Mouse (Mus musculus) fat pad, adult 2 months (tissue): ENCODE measurements around the gene Gnaq.
"Not testable (repeated sequence)": the region's sequence is repeated elsewhere in the genome, so short reads cannot be mapped to it uniquely, and the experiment has no call there.

Source experiments
- DNase-seq: peaks from one replicate; pipeline ENCODE4 v3.0.0-alpha.2; 2011; ENCODE audit warnings: low read depth, low spot score; ENCODE audit errors: extremely low read depth

Gene Gnaq

DNA sequence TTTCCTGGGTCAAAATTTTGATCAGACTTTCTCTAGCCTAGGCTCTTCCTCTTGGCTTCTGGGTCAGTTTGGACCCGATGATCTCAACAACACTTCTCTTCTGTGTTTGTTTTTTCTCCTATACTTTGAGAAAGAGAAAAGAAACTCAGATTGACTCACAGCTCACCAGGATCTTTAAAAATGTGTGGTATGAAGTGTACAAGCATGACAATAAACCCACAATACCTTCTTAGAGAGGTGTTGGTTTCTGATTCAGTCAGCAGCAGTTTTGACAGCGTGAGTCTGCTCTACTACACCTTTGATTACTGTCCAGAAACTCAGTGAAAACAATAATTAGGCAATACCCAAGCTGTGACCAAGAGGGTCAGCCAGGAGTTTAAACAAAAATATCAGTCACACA lies 122.7 kb downstream of the Gnaq start:
- DNase-seq = no peak

DNA sequence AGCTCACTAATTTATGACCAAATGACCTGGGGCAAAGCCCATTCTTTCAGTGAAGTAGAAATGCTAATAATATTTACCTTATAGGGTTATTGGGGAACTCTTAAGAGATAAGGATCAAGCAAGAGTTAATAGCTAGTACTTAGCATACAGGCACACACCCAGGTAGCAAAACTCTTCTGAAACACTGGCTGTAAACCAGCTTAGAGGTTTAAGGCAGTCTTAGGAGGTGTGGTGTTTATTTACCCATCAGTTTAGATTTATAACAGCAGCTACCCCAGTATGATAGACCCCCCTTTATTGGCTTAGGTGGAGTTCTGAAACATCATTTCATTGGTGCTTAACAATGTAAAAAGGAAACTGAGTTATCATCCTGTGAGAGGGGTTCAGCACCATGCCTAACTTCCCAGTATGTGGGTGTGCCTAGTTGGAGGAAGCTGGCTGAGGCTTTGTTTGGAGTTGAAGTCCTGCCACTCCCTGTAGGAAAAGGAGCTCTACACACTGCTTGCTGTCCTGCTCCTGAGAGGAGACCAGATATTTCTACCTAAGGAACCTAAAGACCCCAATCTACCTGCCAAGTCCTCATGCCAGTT lies 126.2 kb downstream of the Gnaq start:
- peak; percentile 74 for DNase-seq

DNA sequence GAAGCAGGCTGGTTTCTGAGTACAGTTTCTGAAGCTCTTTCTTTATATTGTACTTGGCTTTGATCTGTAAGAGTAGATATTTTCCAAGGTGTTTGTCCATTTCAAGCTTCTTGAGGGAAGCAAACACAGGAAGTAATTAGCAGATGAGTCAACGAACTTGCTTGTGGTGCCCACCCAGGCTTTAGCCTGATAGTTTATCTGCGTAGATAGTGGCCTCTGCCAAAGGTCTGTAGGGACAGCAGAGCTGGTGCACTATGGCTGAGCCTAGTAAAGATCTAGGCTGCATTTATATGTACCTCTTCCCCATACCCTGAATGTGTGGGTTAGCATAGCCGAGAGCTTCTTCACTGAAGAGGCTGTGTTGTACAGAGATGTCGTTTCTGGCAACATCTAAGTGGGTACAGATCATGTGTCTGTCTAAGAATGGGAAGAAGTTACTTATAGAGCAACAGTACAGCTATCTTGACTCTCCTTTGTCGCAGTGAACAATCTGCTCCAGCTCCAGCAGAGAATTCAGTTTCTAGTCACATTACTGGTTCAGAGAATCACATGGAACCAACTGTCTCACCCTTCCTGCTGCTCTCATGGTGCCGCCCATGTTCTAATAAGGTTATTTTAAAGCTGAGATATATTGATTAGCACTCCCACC lies 127.3 kb downstream of the Gnaq start:
- no peak for DNase-seq

DNA sequence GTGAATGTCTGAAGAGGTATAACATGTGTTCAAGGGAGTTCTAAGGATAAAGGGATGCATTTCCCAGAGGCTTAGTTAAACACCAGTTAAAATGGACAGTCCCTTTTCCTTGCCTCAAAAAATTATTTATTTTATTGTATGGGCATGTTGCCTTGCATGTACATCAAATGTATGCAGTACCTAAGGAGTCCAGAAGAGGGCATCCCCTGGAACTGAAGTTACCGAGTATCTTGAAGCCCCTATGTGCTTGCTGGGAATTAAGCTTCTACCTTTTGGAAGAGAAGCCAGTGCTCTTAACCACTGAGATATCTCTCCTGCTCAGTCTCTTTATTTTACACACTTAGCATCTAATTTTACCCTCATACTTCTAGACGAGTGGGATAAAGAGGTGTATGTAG lies 127.8 kb downstream of the Gnaq start:
- no peak for DNase-seq

DNA sequence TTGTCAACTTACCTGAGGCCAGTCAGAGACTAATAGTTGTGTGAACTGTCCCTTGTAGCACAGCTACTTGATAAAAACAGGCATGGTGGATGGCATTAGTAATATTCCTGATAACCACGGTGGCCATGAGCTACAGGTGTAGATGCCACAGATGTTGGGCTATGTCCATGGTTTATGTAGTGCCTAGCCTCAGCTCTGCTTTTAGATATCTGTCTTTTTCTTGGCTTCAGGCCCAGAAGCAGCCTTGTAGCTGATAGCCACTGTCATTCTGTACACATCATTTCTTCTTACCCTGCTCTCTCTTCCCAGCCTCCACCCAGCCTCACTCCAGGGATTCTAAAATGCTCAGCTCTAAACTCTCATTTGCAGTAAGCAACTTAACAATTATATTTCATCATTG lies 128.3 kb downstream of the Gnaq start:
- no peak for DNase-seq

DNA sequence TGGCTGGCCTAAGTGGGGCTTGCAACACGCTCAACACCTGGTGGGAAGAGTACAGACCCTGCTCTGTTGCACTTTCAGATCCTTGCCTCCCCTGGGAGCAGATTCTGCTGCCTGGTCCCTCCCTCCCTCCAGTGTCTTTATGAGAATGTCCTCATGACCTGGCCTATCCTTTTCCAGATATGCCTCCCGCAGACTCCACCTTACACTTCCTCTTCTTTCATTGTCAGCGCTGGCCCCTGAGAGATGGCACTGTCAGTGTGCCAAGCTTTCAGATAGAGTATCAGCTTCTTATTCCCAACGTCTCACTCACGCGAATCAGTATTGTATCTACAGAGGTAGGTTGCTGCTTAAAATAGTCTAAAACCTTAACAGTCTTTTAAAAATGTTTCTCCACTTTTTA lies 129.0 kb downstream of the Gnaq start:
- no peak for DNase-seq

DNA sequence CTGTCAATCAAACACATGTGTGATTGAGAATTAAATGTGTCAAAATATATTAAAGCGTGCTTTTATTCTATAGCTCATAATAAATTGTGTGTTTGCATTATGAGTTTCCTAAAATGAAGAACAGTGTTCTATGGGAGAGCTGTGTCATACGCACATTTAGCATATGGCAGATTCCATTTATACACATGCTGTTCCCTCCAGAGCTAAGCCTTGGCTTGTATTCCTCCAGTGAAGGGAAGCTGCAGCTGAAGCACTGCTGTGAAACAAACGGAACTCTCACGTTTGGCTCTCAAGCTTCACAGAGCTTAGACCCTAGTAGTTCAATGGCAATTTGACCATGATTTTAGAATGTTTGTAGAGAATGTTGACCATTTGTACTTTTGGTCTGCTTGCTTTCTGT lies 129.7 kb downstream of the Gnaq start:
- DNase-seq = no peak

DNA sequence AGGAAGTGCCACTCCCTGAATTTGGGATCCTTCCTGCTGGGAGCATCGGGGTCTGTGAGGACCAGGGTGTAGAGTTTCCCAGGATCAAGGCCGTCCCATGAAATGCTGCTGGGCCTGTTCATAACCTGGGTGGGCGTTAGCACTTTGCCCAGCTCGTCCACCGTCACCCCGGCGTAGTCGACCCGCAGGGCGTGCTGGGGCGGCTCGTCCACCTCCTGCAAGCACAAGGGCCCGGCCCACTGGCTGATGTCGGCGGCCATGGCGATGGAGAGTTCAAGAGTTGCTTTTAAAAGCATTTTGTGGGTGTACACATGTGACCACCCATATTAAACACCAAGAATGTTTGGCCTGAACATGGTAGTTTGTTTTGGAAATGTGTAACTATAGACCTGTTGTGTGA lies 134.7 kb downstream of the Gnaq start:
- not testable (repeated sequence) for DNase-seq

DNA sequence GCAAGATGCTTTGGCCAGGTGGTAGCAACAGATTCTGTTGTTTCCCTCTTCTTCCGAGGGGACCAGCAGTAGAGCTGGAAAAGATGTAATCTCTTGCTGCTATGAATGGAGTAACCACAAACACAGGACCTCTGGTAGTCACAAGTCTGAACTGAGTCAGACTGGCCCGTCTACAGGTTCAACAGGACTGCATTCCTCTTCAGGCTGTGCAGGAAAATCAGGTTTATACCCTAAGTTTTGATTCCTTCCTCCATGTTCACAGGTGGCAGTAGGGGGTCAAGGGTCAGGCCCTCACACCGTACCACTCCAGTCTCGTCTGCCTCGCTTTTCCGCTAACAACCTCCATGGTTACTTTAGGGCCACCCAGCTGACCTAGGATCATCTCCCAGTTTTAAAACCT lies 137.6 kb downstream of the Gnaq start:
- DNase-seq = no peak

DNA sequence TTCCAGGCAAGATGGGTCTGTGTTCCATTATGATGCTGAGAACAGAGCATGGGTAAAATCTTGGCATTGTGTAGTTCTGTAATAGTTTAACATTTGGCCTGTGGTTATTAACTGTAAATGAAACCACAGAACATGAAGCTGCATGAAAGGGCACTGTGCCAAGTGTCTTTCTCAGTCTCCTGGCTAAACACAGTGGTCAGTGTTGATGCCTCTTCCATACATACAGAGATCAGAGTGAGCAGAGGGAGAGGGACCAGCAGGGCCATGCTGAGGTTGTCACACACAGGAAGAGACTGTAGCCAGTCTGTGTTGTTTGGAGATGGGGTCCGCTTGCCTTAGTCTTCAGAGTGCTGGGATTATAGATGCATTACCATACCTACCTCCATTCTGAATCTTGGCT lies 138.4 kb downstream of the Gnaq start:
- no peak for DNase-seq

DNA sequence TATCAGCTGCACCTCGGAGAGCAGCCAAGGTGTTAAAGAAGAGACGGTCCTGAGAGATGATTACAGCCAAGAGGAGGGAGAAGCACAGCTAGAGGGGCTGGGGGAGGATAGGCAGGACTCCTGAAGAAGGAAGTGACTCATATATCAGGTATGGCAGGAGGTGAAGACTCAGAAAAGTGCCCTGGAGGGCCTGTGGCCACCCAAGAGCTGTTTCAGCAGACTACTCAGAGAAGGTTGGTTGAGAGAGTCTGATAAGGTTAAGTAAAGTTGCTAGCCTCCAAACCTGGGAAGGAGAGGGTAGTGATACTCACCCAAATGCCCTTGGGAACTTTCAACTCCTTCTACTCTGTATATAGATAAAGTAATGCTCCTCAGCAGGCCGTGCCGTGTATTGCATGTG lies 140.4 kb downstream of the Gnaq start:
- no peak for DNase-seq

DNA sequence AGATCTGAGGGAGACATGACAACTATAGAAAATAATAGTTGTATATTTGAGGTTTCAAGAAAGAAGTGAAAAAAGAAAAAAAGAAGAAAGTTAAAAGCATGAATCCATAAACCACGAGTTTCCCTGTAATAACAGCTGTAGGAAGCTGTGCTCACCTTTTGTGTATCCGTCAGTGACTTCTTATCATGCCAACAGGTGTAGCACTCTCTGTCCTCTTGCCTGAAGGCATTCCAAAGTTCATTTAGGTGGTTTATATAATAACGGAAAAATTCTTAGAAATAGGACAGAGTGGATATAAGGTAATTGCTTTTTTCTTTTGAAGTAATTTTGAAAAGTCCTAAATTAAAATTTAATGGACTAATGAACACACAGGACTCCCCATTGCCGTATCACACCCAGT lies 147.6 kb downstream of the Gnaq start:
- DNase-seq = no peak

DNA sequence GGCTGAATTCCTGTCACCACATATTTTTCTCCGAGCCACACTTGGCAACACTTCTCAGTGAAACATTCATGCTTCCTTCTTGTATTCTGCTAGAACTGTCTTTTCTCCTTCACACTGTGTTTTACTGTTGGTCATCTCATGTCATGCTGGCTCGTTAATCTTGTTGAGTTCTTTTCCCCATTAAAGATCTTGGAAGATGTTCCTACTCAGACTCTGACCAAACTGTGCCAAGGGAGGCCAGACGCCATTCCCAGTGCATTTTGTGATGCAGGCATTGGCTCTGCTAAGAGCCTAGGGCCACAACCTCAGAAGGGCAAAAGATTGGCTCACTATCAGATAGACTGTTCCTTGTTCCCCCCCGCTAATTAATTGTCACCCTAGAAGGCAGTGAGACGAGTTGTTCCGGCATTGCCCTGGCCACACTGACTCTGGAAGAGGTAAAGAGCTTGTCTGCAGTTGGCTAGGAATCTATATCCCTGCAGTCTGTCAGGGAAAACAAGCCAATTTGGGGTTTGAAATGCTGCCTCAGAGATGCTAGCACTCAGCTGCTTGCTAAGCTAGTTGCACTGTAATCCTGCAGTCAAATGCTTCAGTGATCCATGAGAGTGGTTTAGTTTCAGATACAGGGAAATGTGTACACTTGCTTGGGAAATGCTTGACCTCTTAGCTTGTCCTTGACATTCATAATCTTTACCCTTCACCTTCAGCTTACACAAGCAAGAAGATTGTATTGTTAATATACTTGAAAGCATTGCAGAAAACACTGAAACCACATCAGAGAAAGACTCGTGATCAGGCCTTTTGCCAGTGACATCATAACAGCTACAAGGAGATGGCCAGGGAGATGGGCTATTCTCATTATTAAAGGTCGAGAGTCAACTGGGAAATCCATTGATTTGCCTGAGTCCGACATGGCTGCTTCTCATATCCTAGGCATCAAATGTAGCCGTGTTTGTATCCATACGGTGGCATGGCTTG lies 152.7 kb downstream of the Gnaq start:
- DNase-seq = no peak

DNA sequence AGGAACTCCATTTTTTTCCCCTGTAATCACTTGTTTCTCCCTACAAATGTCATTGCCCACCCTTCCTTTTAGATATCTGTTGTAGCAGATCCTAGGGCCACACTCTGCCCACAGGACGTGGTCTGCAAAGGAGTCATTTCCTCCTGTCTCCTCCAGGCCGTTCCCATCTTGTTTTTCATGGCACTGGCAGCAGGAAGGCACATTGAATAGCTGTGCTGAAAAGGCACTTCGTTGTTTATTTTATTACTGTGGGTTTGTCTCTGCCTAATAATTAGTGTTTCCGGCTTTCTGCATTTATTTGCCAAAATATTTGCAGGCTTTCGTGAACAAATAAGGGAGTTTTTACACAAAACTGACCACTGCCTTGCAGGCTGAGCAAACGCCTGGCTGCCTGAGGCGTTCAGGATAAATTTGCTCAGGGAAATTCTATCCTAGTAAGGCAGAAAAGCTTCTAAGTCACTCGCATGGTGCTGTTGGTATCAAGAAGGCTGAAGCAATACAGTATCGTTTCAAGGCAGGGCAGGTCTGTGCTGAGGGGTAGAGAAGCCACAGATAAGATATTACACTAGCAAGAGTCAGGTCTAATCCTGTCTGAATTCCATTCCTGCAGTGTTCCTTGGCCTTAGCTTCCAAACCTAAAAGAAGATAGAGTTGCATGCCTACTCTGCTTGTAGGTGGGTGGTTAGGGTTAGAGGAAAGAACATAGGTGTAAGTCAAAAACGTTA lies 154.0 kb downstream of the Gnaq start:
- no peak for DNase-seq

DNA sequence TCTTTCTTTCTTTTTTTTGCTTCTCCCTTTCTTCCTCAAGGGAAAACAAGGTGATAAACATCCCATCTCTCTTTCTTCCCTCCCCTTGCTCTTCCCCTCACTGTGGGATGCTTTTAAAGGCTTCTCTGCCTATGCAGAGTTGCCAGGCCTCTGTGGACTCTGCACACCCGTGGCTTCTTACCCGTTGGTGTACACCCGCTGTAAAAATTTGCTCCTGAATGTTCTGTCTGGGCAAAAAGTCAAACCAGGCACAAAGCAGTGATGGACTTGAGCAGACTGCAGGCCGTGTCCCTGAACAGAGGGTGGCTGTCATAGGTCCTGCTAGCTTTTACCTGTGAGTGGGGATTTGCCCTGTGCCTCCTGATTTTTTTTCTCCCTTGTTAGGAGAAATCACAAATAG lies 154.7 kb downstream of the Gnaq start:
- no peak for DNase-seq

DNA sequence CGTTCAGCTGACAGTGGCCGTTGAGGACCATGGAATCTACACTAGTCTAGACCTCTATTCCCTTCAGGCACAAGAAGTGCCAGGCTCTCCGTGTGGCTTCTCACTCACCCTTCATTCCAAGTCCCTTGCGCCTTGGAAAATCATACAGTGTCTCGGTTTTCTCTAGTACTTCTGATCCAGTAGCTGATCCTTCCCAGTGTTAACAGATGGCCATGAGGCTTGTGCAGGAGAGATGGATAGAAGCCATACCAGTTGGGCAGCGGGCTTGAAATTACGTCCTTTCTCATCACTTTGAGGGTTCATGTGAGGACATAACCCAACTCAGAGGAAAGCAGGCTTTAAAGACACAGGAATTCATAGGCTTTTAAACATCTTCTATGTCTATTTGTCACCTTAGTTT lies 155.3 kb downstream of the Gnaq start:
- DNase-seq = no peak

DNA sequence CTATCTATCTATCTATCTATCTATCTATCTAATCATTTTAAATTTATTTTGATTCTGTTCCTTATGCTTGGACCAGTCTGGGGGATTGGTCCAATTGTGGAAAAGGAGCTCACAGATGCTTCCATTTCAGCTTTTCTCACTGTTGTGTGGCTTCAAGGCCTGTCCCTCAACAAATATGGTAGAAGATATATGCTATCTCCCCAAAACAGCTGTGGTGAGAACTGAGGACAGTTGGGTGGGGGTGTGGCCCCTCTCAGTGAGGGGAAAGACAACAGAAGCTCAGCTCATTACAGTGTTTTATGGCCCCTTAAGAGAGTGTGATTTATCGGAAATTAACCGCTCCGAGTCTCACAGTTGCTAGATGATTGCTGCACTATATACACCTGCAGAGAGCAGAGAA lies 158.5 kb downstream of the Gnaq start:
- no peak for DNase-seq

DNA sequence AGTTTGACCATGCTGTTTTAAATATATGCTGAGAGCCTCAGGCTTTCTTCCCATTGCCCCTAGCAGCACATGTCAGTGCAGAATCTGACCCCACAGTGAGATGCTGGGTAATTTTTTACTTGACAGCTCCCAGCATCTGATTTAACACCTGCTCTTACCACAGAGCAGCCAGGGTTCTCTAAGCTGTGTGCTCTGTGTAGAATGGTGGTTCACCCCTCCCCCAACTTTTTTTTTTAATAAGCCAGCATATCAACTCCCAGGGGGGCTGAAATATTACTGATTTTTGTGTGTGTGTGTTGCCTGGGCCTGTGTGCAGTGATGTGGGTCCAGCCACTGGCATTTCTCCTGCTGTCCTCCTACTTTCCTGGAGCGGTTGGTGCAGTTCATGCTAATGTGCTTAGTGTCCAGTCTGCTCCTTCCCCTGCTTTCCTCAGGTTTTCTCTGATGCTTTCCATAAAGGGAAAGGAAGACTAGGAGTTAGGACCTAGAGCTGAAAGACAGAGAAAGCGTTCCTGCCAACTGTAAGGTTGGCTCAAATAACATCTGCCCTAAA lies 159.5 kb downstream of the Gnaq start:
- DNase-seq = no peak

DNA sequence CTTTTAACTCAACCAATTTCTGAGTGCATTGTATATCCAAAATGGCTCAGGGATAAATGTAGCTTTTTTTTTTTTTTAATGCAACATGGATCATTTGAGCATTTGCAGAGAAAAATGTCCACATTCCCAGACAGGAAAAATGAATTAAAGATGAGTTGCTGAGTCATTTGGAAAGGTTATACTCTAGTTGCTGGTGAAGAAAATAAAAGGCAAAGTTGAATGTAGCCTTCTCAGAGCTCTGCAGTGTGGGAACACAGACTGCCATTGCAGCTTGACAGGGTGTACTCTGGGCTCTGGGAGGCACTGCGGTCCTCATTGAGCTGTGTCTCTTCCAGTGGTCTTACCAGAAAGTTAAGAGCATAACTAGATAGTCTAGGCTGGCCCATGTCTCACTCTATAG lies 160.3 kb downstream of the Gnaq start:
- DNase-seq = no peak

DNA sequence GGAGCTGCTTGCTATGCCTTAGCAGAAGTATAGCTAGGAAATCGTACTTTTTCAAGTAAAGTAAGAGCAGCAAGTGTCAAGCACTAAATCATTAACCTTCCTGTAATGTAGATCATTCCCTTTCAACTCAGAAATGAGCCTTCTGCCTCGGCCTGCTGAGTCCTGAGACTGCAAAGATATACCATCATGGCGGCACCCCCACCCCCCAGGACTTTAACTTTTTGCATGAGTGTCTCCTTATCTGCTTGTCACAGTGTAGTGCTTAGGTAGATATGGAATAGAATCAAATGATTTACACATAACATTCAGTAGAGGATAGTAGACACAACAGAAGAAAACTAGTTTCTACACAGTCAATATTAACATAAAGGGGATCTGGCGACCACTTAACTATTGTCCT lies 167.8 kb downstream of the Gnaq start:
- no peak for DNase-seq

DNA sequence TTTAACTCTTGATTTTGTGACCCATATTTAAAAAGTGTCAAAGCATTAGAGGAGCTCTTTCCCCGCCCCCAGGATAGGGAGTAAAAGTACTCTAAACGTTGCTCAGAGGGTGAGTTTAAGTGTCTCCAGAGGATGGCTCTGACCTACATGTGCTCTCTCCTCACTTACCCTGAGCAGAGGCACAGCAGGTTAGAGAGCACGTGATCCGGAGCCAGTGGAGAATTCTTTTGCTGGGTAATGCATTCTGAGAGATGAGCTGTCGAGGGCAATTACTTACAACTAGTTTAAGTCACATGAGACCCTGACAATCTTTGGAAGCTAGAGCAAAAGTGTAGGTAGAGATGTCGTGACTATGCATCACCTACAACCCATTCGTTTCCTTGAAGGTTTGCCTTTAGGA lies 168.7 kb downstream of the Gnaq start:
- no peak for DNase-seq
